Mouse (Mus musculus): Measurements from ENCODE around the gene Acsm3. TPM values are rescaled to one million over a fixed set of nuclear protein-coding genes. Genes with fewer than 3 reads are reported as not detected.
"Not testable (repeated sequence)": the region's sequence is repeated elsewhere in the genome, so short reads cannot be mapped to it uniquely, and the experiment has no call there.

Acsm3 gene
- polyA plus RNA-seq (2014; fragmentation: Nextera tagmentation; extraction: Ambion mirVana) = 0.27 and 0.43 TPM in 2 replicates

DNA sequence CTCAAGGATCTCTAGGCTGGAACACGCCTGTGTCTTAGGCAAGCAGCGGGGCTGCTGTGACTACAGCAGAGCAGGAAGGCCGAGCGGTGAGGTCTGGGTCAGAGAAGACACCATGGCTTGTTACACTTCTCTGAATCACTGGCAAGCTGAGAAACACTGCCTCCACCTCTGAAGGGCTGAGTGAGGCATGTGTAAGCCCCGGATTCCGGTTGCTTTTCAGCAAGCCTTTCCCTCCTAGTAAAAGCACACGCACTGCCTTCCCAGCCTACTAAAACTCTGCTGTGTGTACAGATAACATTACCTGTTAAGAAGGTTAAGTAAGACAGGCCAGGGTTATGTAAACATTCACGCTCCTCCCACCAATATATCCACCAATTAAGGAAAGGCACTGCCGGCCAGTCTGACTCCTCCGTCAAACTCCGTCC, at the start of gene Acsm3:
Gene Acsm3, plus strand, starts transcription at position 397 of the 425 bp plus-strand sequence.
- DNase-seq (ENCODE audit: low spot score) = no peak
- H3K4me1 ChIP-seq (replicated peaks; ENCODE audit: control insufficient read depth, insufficient read depth, low read length) = no peaks in the 10 kb centered on the region
- ATAC-seq (replicated peaks; ENCODE audit: low FRiP score) = 0 out of 2 replicates have a peak, but pooled peaks have one; percentile 47
- H3K9me3 ChIP-seq (ENCODE audit: control insufficient read depth, low read length) = no peaks in the 10 kb centered on the region
- no peaks in the 10 kb centered on the region for H3K27me3 ChIP-seq (replicated peaks; ENCODE audit: control insufficient read depth, insufficient read depth, low read length)
- no peak within 1 kb of the TSS for H3K4me2 ChIP-seq
- H3K27ac ChIP-seq (ENCODE audit: low read depth, low read length) = no peak within 1 kb of the TSS
- H3K9ac ChIP-seq (ENCODE audit: low read depth, low read length) = no peak within 1 kb of the TSS
- H3K4me3 ChIP-seq (ENCODE audit: low read depth, low read length) = no peak within 1 kb of the TSS
- WGBS = 62% methylated on average over 11 of the region's 11 CpGs
- H3K36me3 ChIP-seq (ENCODE audit: control insufficient read depth, insufficient read depth, low read length) = no peaks in the 10 kb centered on the region

DNA sequence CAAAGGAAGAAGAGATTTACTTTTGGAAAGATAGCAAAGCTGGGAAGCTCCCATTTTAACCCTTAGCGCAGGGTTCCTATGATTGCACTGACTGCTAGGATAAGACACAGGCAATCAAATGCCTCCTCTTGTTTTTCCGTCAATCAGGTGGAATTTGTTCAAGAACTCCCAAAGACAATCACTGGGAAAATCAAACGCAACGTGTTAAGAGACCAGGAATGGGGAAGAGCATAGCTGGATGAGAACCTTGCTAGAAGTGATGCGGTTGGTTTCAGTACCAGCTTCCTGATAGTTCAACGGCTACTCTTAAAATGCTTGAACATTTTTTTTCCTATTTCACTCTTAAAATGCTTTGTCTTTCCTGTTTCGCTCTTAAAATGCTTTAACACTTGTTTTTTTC, 46.6 kb upstream of the Acsm3 start:
- Histone ChIP-seq H3K27ac (ENCODE audit: low read depth, low read length) (no peak overlapping the region), H3K36me3 (ENCODE audit: control insufficient read depth, insufficient read depth, low read length) (peaks cover 29% of the 10 kb centered on the region), H3K27me3 (replicated peaks; ENCODE audit: control insufficient read depth, insufficient read depth, low read length) (no peaks in the 10 kb centered on the region), H3K4me1 (replicated peaks; ENCODE audit: control insufficient read depth, insufficient read depth, low read length) (no peaks in the 10 kb centered on the region), H3K4me3 (ENCODE audit: low read depth, low read length) (no peak overlapping the region), H3K4me2 (no peak overlapping the region), H3K9ac (ENCODE audit: low read depth, low read length) (no peak overlapping the region), H3K9me3 (ENCODE audit: control insufficient read depth, low read length) (no peaks in the 10 kb centered on the region)
- ATAC-seq (replicated peaks; ENCODE audit: low FRiP score) = no peak
- no peak for DNase-seq (ENCODE audit: low spot score)
- WGBS = 91% methylated on average over 7 of the region's 7 CpGs

- DNase-seq (ENCODE audit: low spot score) (peak; percentile 91), ATAC-seq (replicated peaks; ENCODE audit: low FRiP score) (peak; percentile 91)
- H3K4me1 ChIP-seq (replicated peaks; ENCODE audit: control insufficient read depth, insufficient read depth, low read length) = peaks cover 6% of the 10 kb centered on the region; the same call in 1 of the 2 replicates
- under 1% methylated on average over 60 of the region's 60 CpGs for WGBS
- H3K4me3 ChIP-seq (ENCODE audit: low read depth, low read length) = peak within 1 kb of the TSS; percentile 69
- peak within 1 kb of the TSS; percentile 71 for H3K9ac ChIP-seq (ENCODE audit: low read depth, low read length)
- H3K27me3 ChIP-seq (replicated peaks; ENCODE audit: control insufficient read depth, insufficient read depth, low read length) = no peaks in the 10 kb centered on the region
- peaks cover 29% of the 10 kb centered on the region for H3K36me3 ChIP-seq (ENCODE audit: control insufficient read depth, insufficient read depth, low read length)
- H3K27ac ChIP-seq (ENCODE audit: low read depth, low read length) = no peak within 1 kb of the TSS
- peak within 1 kb of the TSS; percentile 71 for H3K4me2 ChIP-seq
- no peaks in the 10 kb centered on the region for H3K9me3 ChIP-seq (ENCODE audit: control insufficient read depth, low read length)
Observed at GRCm38 (mm10) chr7:119720253-119720946, 40.3 kb upstream of the Acsm3 start, which contains the start of gene Thumpd1. TSS of gene Thumpd1 (minus strand) at chr7:119720798.

DNA sequence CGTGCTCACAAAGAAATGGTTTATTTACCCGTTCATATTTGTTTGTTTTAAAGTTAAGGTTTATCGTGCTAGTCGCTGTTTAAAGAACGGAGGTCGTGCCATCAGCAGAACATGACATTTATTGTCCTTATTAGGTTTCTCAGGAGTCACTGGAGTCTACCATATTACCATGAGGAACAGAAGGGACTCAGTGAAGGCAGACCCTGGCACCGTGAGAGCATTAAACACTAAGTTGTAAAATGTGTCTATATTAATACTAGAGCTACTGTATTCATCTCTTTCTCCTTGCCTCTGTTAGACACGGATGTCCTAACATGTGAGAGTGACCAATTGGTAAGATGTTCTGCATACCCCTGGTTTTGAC, 39.8 kb upstream of the Acsm3 start:
- peak overlapping the region; percentile 71 for H3K4me2 ChIP-seq
- peak; percentile 33 for ATAC-seq (replicated peaks; ENCODE audit: low FRiP score)
- H3K9me3 ChIP-seq (ENCODE audit: control insufficient read depth, low read length) = no peaks in the 10 kb centered on the region
- peak overlapping the region; percentile 71 for H3K9ac ChIP-seq (ENCODE audit: low read depth, low read length)
- WGBS = 15% methylated on average over 8 of the region's 8 CpGs
- no peaks in the 10 kb centered on the region for H3K27me3 ChIP-seq (replicated peaks; ENCODE audit: control insufficient read depth, insufficient read depth, low read length)
- peaks cover 6% of the 10 kb centered on the region; the same call in 1 of the 2 replicates for H3K4me1 ChIP-seq (replicated peaks; ENCODE audit: control insufficient read depth, insufficient read depth, low read length)
- peak overlapping the region; percentile 69 for H3K4me3 ChIP-seq (ENCODE audit: low read depth, low read length)
- no peak overlapping the region for H3K27ac ChIP-seq (ENCODE audit: low read depth, low read length)
- H3K36me3 ChIP-seq (ENCODE audit: control insufficient read depth, insufficient read depth, low read length) = peaks cover 24% of the 10 kb centered on the region
- DNase-seq (ENCODE audit: low spot score) = no peak

- Histone ChIP-seq H3K27me3 (replicated peaks; ENCODE audit: control insufficient read depth, insufficient read depth, low read length) (no peaks in the 10 kb centered on the region), H3K27ac (ENCODE audit: low read depth, low read length) (no peak overlapping the region), H3K36me3 (ENCODE audit: control insufficient read depth, insufficient read depth, low read length) (no peaks in the 10 kb centered on the region), H3K9me3 (ENCODE audit: control insufficient read depth, low read length) (no peaks in the 10 kb centered on the region), H3K4me1 (replicated peaks; ENCODE audit: control insufficient read depth, insufficient read depth, low read length) (no peaks in the 10 kb centered on the region), H3K4me3 (ENCODE audit: low read depth, low read length) (no peak overlapping the region), H3K9ac (ENCODE audit: low read depth, low read length) (no peak overlapping the region), H3K4me2 (no peak overlapping the region)
- no peak for DNase-seq (ENCODE audit: low spot score)
- 73% methylated on average over 2 of the region's 2 CpGs for WGBS
- no peak for ATAC-seq (replicated peaks; ENCODE audit: low FRiP score)
Observed at GRCm38 (mm10) chr7:119727621-119728020, 33.1 kb upstream of the Acsm3 start.

- not testable (repeated sequence) for DNase-seq (ENCODE audit: low spot score); H3K27me3 ChIP-seq (replicated peaks; ENCODE audit: control insufficient read depth, insufficient read depth, low read length); ATAC-seq (replicated peaks; ENCODE audit: low FRiP score); H3K9ac ChIP-seq (ENCODE audit: low read depth, low read length); H3K27ac ChIP-seq (ENCODE audit: low read depth, low read length); H3K4me2 ChIP-seq; H3K4me3 ChIP-seq (ENCODE audit: low read depth, low read length); H3K4me1 ChIP-seq (replicated peaks; ENCODE audit: control insufficient read depth, insufficient read depth, low read length); H3K9me3 ChIP-seq (ENCODE audit: control insufficient read depth, low read length); H3K36me3 ChIP-seq (ENCODE audit: control insufficient read depth, insufficient read depth, low read length)
- 85% methylated on average over 4 of the region's 4 CpGs for WGBS
Observed at GRCm38 (mm10) chr7:119731262-119731661, 29.5 kb upstream of the Acsm3 start.

DNA sequence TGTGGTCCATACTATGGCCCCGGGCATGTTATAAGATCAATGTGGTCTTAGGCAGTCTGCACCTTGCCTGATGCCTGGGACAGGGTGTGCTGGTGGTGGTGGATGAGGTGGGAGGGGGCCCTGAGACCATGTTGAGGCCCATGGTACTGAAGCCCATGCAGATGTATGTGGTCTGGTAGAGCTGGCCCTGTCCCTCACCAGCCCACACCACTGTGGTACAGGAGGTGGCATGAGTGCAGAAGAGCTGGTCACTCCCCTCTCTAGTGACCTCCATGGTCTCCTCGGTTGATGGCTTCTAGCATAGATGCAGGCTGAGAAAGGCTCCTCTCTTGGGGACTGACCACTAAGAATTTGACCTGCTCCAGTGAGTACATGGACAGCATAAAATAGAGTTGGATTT, 21.8 kb upstream of the Acsm3 start:
- Histone ChIP-seq H3K36me3 (ENCODE audit: control insufficient read depth, insufficient read depth, low read length) (no peaks in the 10 kb centered on the region), H3K9me3 (ENCODE audit: control insufficient read depth, low read length) (no peaks in the 10 kb centered on the region), H3K4me1 (replicated peaks; ENCODE audit: control insufficient read depth, insufficient read depth, low read length) (no peaks in the 10 kb centered on the region), H3K27me3 (replicated peaks; ENCODE audit: control insufficient read depth, insufficient read depth, low read length) (no peaks in the 10 kb centered on the region), H3K9ac (ENCODE audit: low read depth, low read length) (no peak overlapping the region), H3K27ac (ENCODE audit: low read depth, low read length) (no peak overlapping the region), H3K4me3 (ENCODE audit: low read depth, low read length) (no peak overlapping the region), H3K4me2 (no peak overlapping the region)
- WGBS = 79% methylated on average over 2 of the region's 2 CpGs
- DNase-seq (ENCODE audit: low spot score) (no peak), ATAC-seq (replicated peaks; ENCODE audit: low FRiP score) (no peak; the same call in 1 of the 2 replicates)

- H3K36me3 ChIP-seq (ENCODE audit: control insufficient read depth, insufficient read depth, low read length); H3K27ac ChIP-seq (ENCODE audit: low read depth, low read length); ATAC-seq (replicated peaks; ENCODE audit: low FRiP score); DNase-seq (ENCODE audit: low spot score); H3K9ac ChIP-seq (ENCODE audit: low read depth, low read length); H3K4me1 ChIP-seq (replicated peaks; ENCODE audit: control insufficient read depth, insufficient read depth, low read length); H3K27me3 ChIP-seq (replicated peaks; ENCODE audit: control insufficient read depth, insufficient read depth, low read length); H3K9me3 ChIP-seq (ENCODE audit: control insufficient read depth, low read length): not testable (repeated sequence)
- peak overlapping the region; percentile 36 for H3K4me3 ChIP-seq (ENCODE audit: low read depth, low read length)
- under 1% methylated on average over 21 of the region's 44 CpGs for WGBS
- H3K4me2 ChIP-seq = peak overlapping the region; percentile 43
Observed at GRCm38 (mm10) chr7:119739798-119740468, 20.8 kb upstream of the Acsm3 start.

All from liver, embryonic 11.5 days (tissue).